Mouse (Mus musculus): ENCODE measurements around the gene Rprd2.

Gene Rprd2

GRCm38 (mm10) chr3:95739353-95740104 lies 79.1 kb downstream of the Rprd2 start, which contains the start of gene Ecm1:
Ecm1 (minus strand) TSS chr3:95739569.
- DNase-seq (ENCODE audit: low spot score): peak; percentile 52

- DNase-seq (ENCODE audit: low spot score): no peak
These were observed 83.5 kb downstream of the Rprd2 start for GRCm38 (mm10) chr3:95735071-95735670.

- no peak for DNase-seq (ENCODE audit: low spot score)
These were observed 84.5 kb downstream of the Rprd2 start for GRCm38 (mm10) chr3:95734092-95734702.

GRCm38 (mm10) chr3:95732744-95733521 lies 85.7 kb downstream of the Rprd2 start:
- DNase-seq (ENCODE audit: low spot score): no peak

GRCm38 (mm10) chr3:95732297-95732696 lies 86.4 kb downstream of the Rprd2 start:
- DNase-seq (ENCODE audit: low spot score): no peak

- no peak for DNase-seq (ENCODE audit: low spot score)
These were observed 86.9 kb downstream of the Rprd2 start for GRCm38 (mm10) chr3:95731802-95732201.

- no peak for DNase-seq (ENCODE audit: low spot score)
These were observed 88.2 kb downstream of the Rprd2 start for GRCm38 (mm10) chr3:95730431-95730830.

- no peak for DNase-seq (ENCODE audit: low spot score)
These were observed 89.8 kb downstream of the Rprd2 start for GRCm38 (mm10) chr3:95728906-95729305.

GRCm38 (mm10) chr3:95726696-95727358 lies 91.8 kb downstream of the Rprd2 start:
- DNase-seq (ENCODE audit: low spot score): no peak

- no peak for DNase-seq (ENCODE audit: low spot score)
These were observed 92.8 kb downstream of the Rprd2 start for GRCm38 (mm10) chr3:95725863-95726262.

GRCm38 (mm10) chr3:95722386-95722785 lies 96.3 kb downstream of the Rprd2 start:
- no peak for DNase-seq (ENCODE audit: low spot score)

- no peak for DNase-seq (ENCODE audit: low spot score)
These were observed 100.5 kb downstream of the Rprd2 start for GRCm38 (mm10) chr3:95718153-95718552.

- DNase-seq (ENCODE audit: low spot score): no peak
These were observed 102.6 kb downstream of the Rprd2 start for GRCm38 (mm10) chr3:95716075-95716474.

Data from yolk sac, embryonic 10.5 days (tissue).